Mouse (Mus musculus) stomach, embryonic 16.5 days (tissue): ENCODE results near the gene Cda. TPM values are rescaled to one million over a fixed set of nuclear protein-coding genes. Genes with fewer than 3 reads are reported as not detected.

ENCODE experiments used
- ATAC-seq: fragments of 200-750 bp; cut with Nextera tagmentation; 2 replicates; pipeline ENCODE4 v1.8.0; 2017; ENCODE audit warnings: moderate number of reproducible peaks, moderate TSS enrichment; ENCODE audit not compliant: insufficient read depth, low FRiP score
- H3K27ac ChIP-seq: fragments of 300-500 bp; sonication (generic); 2 replicates; pipeline ENCODE4 v1.5.1; 2014; ENCODE audit warnings: low read length
- H3K27me3 ChIP-seq: fragments of 300-500 bp; sonication (generic); 2 replicates; pipeline ENCODE4 v1.6.1; 2014; ENCODE audit warnings: low read length, control low read depth, mixed read lengths; ENCODE audit not compliant: control insufficient read depth, insufficient read depth
- H3K36me3 ChIP-seq: fragments of 300-500 bp; sonication (generic); 2 replicates; pipeline ENCODE4 v1.6.1; 2014; ENCODE audit warnings: low read length; ENCODE audit not compliant: control insufficient read depth, insufficient read depth
- H3K4me1 ChIP-seq: fragments of 300-500 bp; sonication (generic); 2 replicates; pipeline ENCODE4 v1.6.1; 2014; ENCODE audit warnings: low read length, control low read depth, mixed read lengths; ENCODE audit not compliant: control insufficient read depth, insufficient read depth
- H3K4me2 ChIP-seq: fragments of 300-500 bp; sonication (generic); 2 replicates; pipeline ENCODE4 v1.6.1; 2014; ENCODE audit warnings: low read depth, low read length, mixed read lengths
- H3K4me3 ChIP-seq: fragments of 300-500 bp; sonication (generic); replicated peaks from 2 replicates; pipeline ENCODE4 v1.5.1; 2014; ENCODE audit warnings: mild to moderate bottlenecking, low read length
- H3K9ac ChIP-seq: fragments of 300-500 bp; sonication (generic); 2 replicates; pipeline ENCODE4 v1.6.1; 2014; ENCODE audit warnings: low read length
- H3K9me3 ChIP-seq: fragments of 300-500 bp; sonication (generic); replicated peaks from 2 replicates; pipeline ENCODE4 v1.6.1; 2016; ENCODE audit warnings: low read length, control low read depth; ENCODE audit not compliant: control insufficient read depth
- WGBS: fragments of 180-500 bp; shearing (Covaris S2); extraction: QIAGEN DNeasy Blood & Tissue Kit; methylation state at CpG from one replicate; pipeline ENCODE4 v1.1.7; 2014; 5-methylcytosine and 5-hydroxymethylcytosine counted together
- polyA plus RNA-seq: library from polyadenylated mRNA; unstranded; fragments of >200 nt; fragmentation: Nextera tagmentation; extraction: Ambion mirVana; gene quantifications from 2 replicates; pipeline ENCODE4 v1.2.1, GENCODE M21; 2015

Gene Cda
- polyA plus RNA-seq, 1 experiment from 2014 or later: 14.9 TPM

GRCm38 (mm10) chr4:138342778-138343177 is 25.0 kb downstream of the Cda start:
- no peak overlapping the region for H3K4me2 ChIP-seq
- peak overlapping the region; percentile 77 for H3K27ac ChIP-seq
- peak; percentile 72 for ATAC-seq
- H3K9me3 ChIP-seq: no peaks in the 10 kb centered on the region
- H3K4me1 ChIP-seq: no peaks in the 10 kb centered on the region
- H3K27me3 ChIP-seq: no peaks in the 10 kb centered on the region
- 61% methylated on average over 6 of the region's 6 CpGs for WGBS
- no peak overlapping the region; the same call in 1 of the 2 replicates for H3K9ac ChIP-seq
- no peaks in the 10 kb centered on the region for H3K36me3 ChIP-seq
- H3K4me3 ChIP-seq: no peak overlapping the region

- 74% methylated on average over 7 of the region's 7 CpGs for WGBS
- no peak for ATAC-seq
- H3K4me3 ChIP-seq: no peak overlapping the region
- no peak overlapping the region for H3K4me2 ChIP-seq
- no peaks in the 10 kb centered on the region for H3K36me3 ChIP-seq
- no peaks in the 10 kb centered on the region for H3K9me3 ChIP-seq
- no peak overlapping the region for H3K9ac ChIP-seq
- no peak overlapping the region for H3K27ac ChIP-seq
- no peaks in the 10 kb centered on the region for H3K4me1 ChIP-seq
- no peaks in the 10 kb centered on the region for H3K27me3 ChIP-seq
Measured at GRCm38 (mm10) chr4:138342048-138342447, 25.7 kb downstream of the Cda start.

GRCm38 (mm10) chr4:138341393-138341792 is 26.4 kb downstream of the Cda start:
- H3K27me3 ChIP-seq: no peaks in the 10 kb centered on the region
- no peak overlapping the region for H3K4me3 ChIP-seq
- H3K9me3 ChIP-seq: no peaks in the 10 kb centered on the region
- no peak overlapping the region for H3K4me2 ChIP-seq
- H3K27ac ChIP-seq: no peak overlapping the region
- 69% methylated on average over 8 of the region's 8 CpGs for WGBS
- H3K4me1 ChIP-seq: no peaks in the 10 kb centered on the region
- no peak overlapping the region for H3K9ac ChIP-seq
- H3K36me3 ChIP-seq: no peaks in the 10 kb centered on the region
- ATAC-seq: no peak

GRCm38 (mm10) chr4:138339963-138340362 is 27.8 kb downstream of the Cda start:
- H3K9me3 ChIP-seq: no peaks in the 10 kb centered on the region
- no peak for ATAC-seq
- no peak overlapping the region for H3K4me2 ChIP-seq
- H3K27ac ChIP-seq: no peak overlapping the region
- H3K36me3 ChIP-seq: no peaks in the 10 kb centered on the region
- WGBS: 28% methylated on average over 4 of the region's 4 CpGs
- no peak overlapping the region for H3K9ac ChIP-seq
- H3K4me3 ChIP-seq: no peak overlapping the region
- H3K4me1 ChIP-seq: no peaks in the 10 kb centered on the region
- no peaks in the 10 kb centered on the region for H3K27me3 ChIP-seq

GRCm38 (mm10) chr4:138337341-138337740 is 30.5 kb downstream of the Cda start:
- Histone ChIP-seq H3K9me3 (no peaks in the 10 kb centered on the region), H3K27me3 (no peaks in the 10 kb centered on the region), H3K4me1 (0 out of 2 replicates have a peak, but pooled peaks cover 4% of the 10 kb centered on the region), H3K4me2 (no peak overlapping the region), H3K36me3 (no peaks in the 10 kb centered on the region), H3K9ac (no peak overlapping the region), H3K27ac (no peak overlapping the region), H3K4me3 (no peak overlapping the region)
- 51% methylated on average over 9 of the region's 9 CpGs for WGBS
- no peak for ATAC-seq

GRCm38 (mm10) chr4:138336876-138337275 is 30.9 kb downstream of the Cda start:
- ATAC-seq: peak; percentile 42; the same call in 1 of the 2 replicates
- no peak overlapping the region for H3K4me2 ChIP-seq
- no peak overlapping the region for H3K9ac ChIP-seq
- no peaks in the 10 kb centered on the region for H3K36me3 ChIP-seq
- no peak overlapping the region for H3K4me3 ChIP-seq
- H3K27me3 ChIP-seq: no peaks in the 10 kb centered on the region
- no peaks in the 10 kb centered on the region for H3K9me3 ChIP-seq
- no peak overlapping the region for H3K27ac ChIP-seq
- WGBS: 58% methylated on average over 5 of the region's 5 CpGs
- 0 out of 2 replicates have a peak, but pooled peaks cover 4% of the 10 kb centered on the region for H3K4me1 ChIP-seq

- Histone ChIP-seq H3K4me2 (no peak overlapping the region), H3K4me3 (no peak overlapping the region), H3K9ac (no peak overlapping the region), H3K36me3 (no peaks in the 10 kb centered on the region), H3K4me1 (0 out of 2 replicates have a peak, but pooled peaks cover 4% of the 10 kb centered on the region), H3K27me3 (no peaks in the 10 kb centered on the region), H3K27ac (no peak overlapping the region), H3K9me3 (no peaks in the 10 kb centered on the region)
- ATAC-seq: no peak
- 83% methylated on average over 6 of the region's 6 CpGs for WGBS
Measured at GRCm38 (mm10) chr4:138335648-138336047, 32.1 kb downstream of the Cda start.

GRCm38 (mm10) chr4:138335036-138335435 is 32.8 kb downstream of the Cda start:
- no peaks in the 10 kb centered on the region for H3K27me3 ChIP-seq
- H3K9ac ChIP-seq: no peak overlapping the region
- H3K9me3 ChIP-seq: no peaks in the 10 kb centered on the region
- 0 out of 2 replicates have a peak, but pooled peaks cover 4% of the 10 kb centered on the region for H3K4me1 ChIP-seq
- H3K4me3 ChIP-seq: no peak overlapping the region
- WGBS: 76% methylated on average over 12 of the region's 12 CpGs
- no peak overlapping the region for H3K4me2 ChIP-seq
- no peak overlapping the region for H3K27ac ChIP-seq
- no peaks in the 10 kb centered on the region for H3K36me3 ChIP-seq
- ATAC-seq: no peak

- H3K27ac ChIP-seq: no peak overlapping the region
- 0 out of 2 replicates have a peak, but pooled peaks cover 4% of the 10 kb centered on the region for H3K4me1 ChIP-seq
- H3K4me3 ChIP-seq: no peak overlapping the region
- H3K4me2 ChIP-seq: no peak overlapping the region
- 57% methylated on average over 4 of the region's 4 CpGs for WGBS
- peak; percentile 35; the same call in 1 of the 2 replicates for ATAC-seq
- 0 out of 2 replicates have a peak, but pooled peaks cover 6% of the 10 kb centered on the region for H3K9me3 ChIP-seq
- H3K36me3 ChIP-seq: no peaks in the 10 kb centered on the region
- no peaks in the 10 kb centered on the region for H3K27me3 ChIP-seq
- H3K9ac ChIP-seq: no peak overlapping the region
Measured at GRCm38 (mm10) chr4:138333135-138333534, 34.7 kb downstream of the Cda start.
